Mouse (Mus musculus) embryonic facial prominence, embryonic 15.5 days (tissue): ENCODE measurements around the gene Gm37240. TPM values are rescaled to one million over a fixed set of nuclear protein-coding genes. Genes with fewer than 3 reads are reported as not detected.

Experiments
- ATAC-seq: fragments of 200-750 bp; cut with Nextera tagmentation; 2 replicates; pipeline ENCODE4 v1.8.0; 2017; ENCODE audit warnings: low read depth, moderate TSS enrichment; ENCODE audit not compliant: insufficient number of reproducible peaks, low FRiP score, low TSS enrichment
- H3K27ac ChIP-seq: fragments of 300-500 bp; sonication (generic); replicated peaks from 2 replicates; pipeline ENCODE4 v1.5.1; 2015; ENCODE audit warnings: mild to moderate bottlenecking, inconsistent platforms
- H3K27me3 ChIP-seq: fragments of 300-500 bp; sonication (generic); 2 replicates; pipeline ENCODE4 v1.6.1; 2015; ENCODE audit warnings: inconsistent platforms
- H3K36me3 ChIP-seq: fragments of 300-500 bp; sonication (generic); 2 replicates; pipeline ENCODE4 v1.6.1; 2015; ENCODE audit warnings: mild to moderate bottlenecking, inconsistent platforms
- H3K4me1 ChIP-seq: fragments of 300-500 bp; sonication (generic); 2 replicates; pipeline ENCODE4 v1.6.1; 2015; ENCODE audit warnings: inconsistent platforms
- H3K4me2 ChIP-seq: fragments of 300-500 bp; sonication (generic); replicated peaks from 2 replicates; pipeline ENCODE4 v1.6.1; 2015; ENCODE audit warnings: mild to moderate bottlenecking, inconsistent platforms
- H3K4me3 ChIP-seq: fragments of 300-500 bp; sonication (generic); replicated peaks from 2 replicates; pipeline ENCODE4 v1.5.1; 2015; ENCODE audit warnings: mild to moderate bottlenecking, inconsistent platforms
- H3K9ac ChIP-seq: fragments of 300-500 bp; sonication (generic); 2 replicates; pipeline ENCODE4 v1.6.1; 2015; ENCODE audit warnings: inconsistent platforms
- H3K9me3 ChIP-seq: fragments of 300-500 bp; sonication (generic); replicated peaks from 2 replicates; pipeline ENCODE4 v1.6.1; 2016; ENCODE audit warnings: inconsistent platforms
- WGBS: fragments of 180-500 bp; shearing (Covaris S2); methylation state at CpG from one replicate; pipeline ENCODE4 v1.1.7; 2015; 5-methylcytosine and 5-hydroxymethylcytosine counted together
- polyA plus RNA-seq: library from polyadenylated mRNA; unstranded; fragments of >200 nt; fragmentation: Nextera tagmentation; extraction: Ambion mirVana; gene quantifications from 2 replicates; pipeline ENCODE4 v1.2.1, GENCODE M21; 2015

Gene Gm37240
- polyA plus RNA-seq, 1 experiment from 2014 or later: 12.8 TPM

DNA sequence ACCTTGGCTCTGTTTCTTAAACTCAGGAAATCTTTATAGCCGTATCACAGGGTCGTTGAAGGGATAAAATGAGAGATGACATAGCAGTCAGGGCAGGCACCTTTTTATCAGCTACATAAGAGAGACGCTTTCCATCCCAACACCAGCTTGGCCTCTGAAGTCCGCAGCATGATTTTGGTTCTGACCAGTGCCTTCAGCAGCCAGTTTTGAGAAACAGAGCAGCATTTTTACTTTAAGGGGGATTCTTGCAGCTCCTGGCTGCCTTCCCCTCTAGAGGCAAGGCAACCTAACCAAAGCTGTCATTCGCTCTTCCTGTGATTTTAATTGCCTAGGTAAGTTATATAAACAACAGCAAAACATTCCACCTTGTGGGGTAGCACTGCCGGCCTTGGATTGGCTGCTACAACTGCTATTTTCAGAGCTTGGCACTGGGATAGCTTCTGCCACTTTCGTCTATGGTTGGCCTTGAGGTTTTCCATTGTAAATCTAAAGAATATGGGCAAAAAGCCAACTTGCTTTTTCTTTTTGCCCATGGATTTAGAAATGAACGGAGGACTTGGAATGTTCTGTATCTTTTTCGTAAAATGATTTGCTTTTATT is 674.5 kb downstream of the Gm37240 start:
- Histone ChIP-seq H3K9ac (no peak overlapping the region), H3K4me1 (no peaks in the 10 kb centered on the region), H3K4me2 (no peak overlapping the region), H3K36me3 (no peaks in the 10 kb centered on the region), H3K4me3 (no peak overlapping the region), H3K27ac (no peak overlapping the region), H3K27me3 (no peaks in the 10 kb centered on the region), H3K9me3 (no peaks in the 10 kb centered on the region)
- ATAC-seq: no peak
- WGBS: 62% methylated on average over 9 of the region's 9 CpGs

GRCm38 (mm10) chr3:85209887-85210844 is 677.2 kb downstream of the Gm37240 start:
- no peak overlapping the region for H3K27ac ChIP-seq
- no peak for ATAC-seq
- 58% methylated on average over 17 of the region's 17 CpGs for WGBS

GRCm38 (mm10) chr3:85206475-85206874 is 680.8 kb downstream of the Gm37240 start:
- WGBS: 81% methylated on average over 7 of the region's 7 CpGs

More at GRCm38 (mm10) chr3:85209887-85210844, 677.2 kb downstream of the Gm37240 start:
- Histone ChIP-seq H3K9me3 (no peaks in the 10 kb centered on the region), H3K27me3 (no peaks in the 10 kb centered on the region), H3K4me3 (no peak overlapping the region), H3K4me1 (no peaks in the 10 kb centered on the region), H3K36me3 (no peaks in the 10 kb centered on the region), H3K4me2 (no peak overlapping the region), H3K9ac (no peak overlapping the region)

DNA sequence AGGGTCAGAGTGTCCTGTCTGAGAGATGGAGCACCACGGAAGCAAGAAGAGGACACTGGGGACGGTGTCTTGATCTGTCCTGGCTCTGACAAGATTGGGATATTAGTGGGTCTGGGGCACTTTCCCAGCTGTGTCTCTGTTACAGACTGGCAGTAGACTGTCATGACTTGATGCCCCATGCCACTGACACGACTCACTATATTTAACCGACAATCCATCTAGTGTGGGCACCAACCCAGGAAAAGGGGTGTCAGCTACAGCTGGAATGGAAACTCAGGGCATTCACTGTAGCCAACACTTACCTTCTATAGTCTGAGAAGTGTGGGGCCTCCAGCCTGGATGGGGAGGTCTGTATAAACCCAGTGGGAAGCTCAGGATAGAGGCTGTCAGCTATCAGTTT is 681.4 kb downstream of the Gm37240 start:
- H3K4me3 ChIP-seq: no peak overlapping the region
- no peaks in the 10 kb centered on the region for H3K36me3 ChIP-seq
- 90% methylated on average over 4 of the region's 4 CpGs for WGBS
- no peak overlapping the region for H3K4me2 ChIP-seq
- H3K4me1 ChIP-seq: no peaks in the 10 kb centered on the region
- no peak overlapping the region for H3K27ac ChIP-seq
- no peaks in the 10 kb centered on the region for H3K9me3 ChIP-seq
- no peak for ATAC-seq
- H3K27me3 ChIP-seq: no peaks in the 10 kb centered on the region
- H3K9ac ChIP-seq: no peak overlapping the region

More at GRCm38 (mm10) chr3:85206475-85206874, 680.8 kb downstream of the Gm37240 start:
- Histone ChIP-seq H3K36me3 (no peaks in the 10 kb centered on the region), H3K4me1 (no peaks in the 10 kb centered on the region), H3K9ac (no peak overlapping the region), H3K4me2 (no peak overlapping the region), H3K27me3 (no peaks in the 10 kb centered on the region), H3K27ac (no peak overlapping the region), H3K9me3 (no peaks in the 10 kb centered on the region), H3K4me3 (no peak overlapping the region)
- ATAC-seq: no peak

DNA sequence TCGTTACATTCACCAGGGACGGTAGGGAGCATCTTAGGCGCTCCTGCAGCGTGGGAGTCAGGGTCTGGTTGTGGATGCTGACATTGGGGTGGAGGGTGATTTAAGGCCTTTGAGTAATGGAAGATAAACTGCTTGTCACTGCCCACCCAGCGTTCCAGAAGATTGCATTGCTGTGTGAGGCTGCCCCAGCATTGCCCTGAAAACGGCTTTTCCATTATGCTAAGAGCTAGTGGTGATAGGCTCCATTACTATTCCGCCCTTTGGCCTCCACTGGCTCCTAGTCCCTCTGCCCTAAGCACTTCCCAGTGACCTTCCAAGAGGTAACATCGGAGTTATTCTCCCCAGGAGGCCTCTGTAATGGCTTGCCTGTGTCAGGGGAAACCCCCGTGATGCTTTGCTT is 683.7 kb downstream of the Gm37240 start:
- H3K4me1 ChIP-seq: no peaks in the 10 kb centered on the region
- no peak overlapping the region for H3K4me2 ChIP-seq
- ATAC-seq: no peak
- no peak overlapping the region for H3K4me3 ChIP-seq
- no peaks in the 10 kb centered on the region for H3K36me3 ChIP-seq
- no peak overlapping the region for H3K9ac ChIP-seq
- no peaks in the 10 kb centered on the region for H3K27me3 ChIP-seq
- H3K27ac ChIP-seq: no peak overlapping the region
- 65% methylated on average over 9 of the region's 9 CpGs for WGBS
- no peaks in the 10 kb centered on the region for H3K9me3 ChIP-seq

GRCm38 (mm10) chr3:85202726-85203125 is 684.6 kb downstream of the Gm37240 start:
- no peaks in the 10 kb centered on the region for H3K27me3 ChIP-seq
- no peaks in the 10 kb centered on the region for H3K9me3 ChIP-seq
- 74% methylated on average over 3 of the region's 3 CpGs for WGBS
- no peak overlapping the region for H3K9ac ChIP-seq
- H3K4me3 ChIP-seq: no peak overlapping the region
- H3K4me2 ChIP-seq: no peak overlapping the region
- no peak for ATAC-seq
- no peaks in the 10 kb centered on the region for H3K4me1 ChIP-seq
- H3K27ac ChIP-seq: no peak overlapping the region
- no peaks in the 10 kb centered on the region for H3K36me3 ChIP-seq

GRCm38 (mm10) chr3:85201785-85202184 is 685.5 kb downstream of the Gm37240 start:
- no peaks in the 10 kb centered on the region for H3K9me3 ChIP-seq
- no peaks in the 10 kb centered on the region for H3K4me1 ChIP-seq
- H3K27ac ChIP-seq: no peak overlapping the region
- no peak overlapping the region for H3K9ac ChIP-seq
- H3K4me2 ChIP-seq: no peak overlapping the region
- no peak for ATAC-seq
- no peak overlapping the region for H3K4me3 ChIP-seq
- H3K36me3 ChIP-seq: no peaks in the 10 kb centered on the region
- H3K27me3 ChIP-seq: no peaks in the 10 kb centered on the region
- 89% methylated on average over 4 of the region's 4 CpGs for WGBS

- no peak for ATAC-seq
- H3K4me3 ChIP-seq: no peak overlapping the region
Observed at GRCm38 (mm10) chr3:85198496-85198895, 688.8 kb downstream of the Gm37240 start.

DNA sequence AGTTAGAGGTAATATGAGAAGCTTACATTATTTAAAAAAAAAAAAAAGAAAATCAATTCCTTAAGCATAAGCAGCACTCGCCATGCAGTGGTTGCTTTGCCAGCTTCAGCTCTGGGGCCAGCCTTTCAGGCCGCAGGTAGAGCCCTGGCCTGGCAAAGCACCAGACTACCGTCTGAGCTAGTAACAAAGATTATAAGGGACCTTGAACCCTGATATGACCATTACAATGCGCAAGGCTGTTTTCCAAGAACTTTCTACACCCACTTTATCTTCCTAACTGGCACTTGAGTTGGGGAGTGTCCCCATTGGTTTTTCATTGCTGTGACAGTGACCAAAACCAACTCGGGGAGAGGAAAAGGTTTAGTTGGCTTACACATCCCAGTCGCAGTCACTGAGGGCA is 690.2 kb downstream of the Gm37240 start:
- no peak overlapping the region for H3K4me2 ChIP-seq
- H3K9ac ChIP-seq: no peak overlapping the region
- H3K9me3 ChIP-seq: no peaks in the 10 kb centered on the region
- no peak overlapping the region for H3K4me3 ChIP-seq
- H3K4me1 ChIP-seq: no peaks in the 10 kb centered on the region
- 71% methylated on average over 6 of the region's 6 CpGs for WGBS
- ATAC-seq: no peak
- H3K27ac ChIP-seq: no peak overlapping the region
- H3K27me3 ChIP-seq: no peaks in the 10 kb centered on the region
- H3K36me3 ChIP-seq: no peaks in the 10 kb centered on the region

More at GRCm38 (mm10) chr3:85198496-85198895, 688.8 kb downstream of the Gm37240 start:
- 87% methylated on average over 3 of the region's 3 CpGs for WGBS
- Histone ChIP-seq H3K9me3 (no peaks in the 10 kb centered on the region), H3K36me3 (no peaks in the 10 kb centered on the region), H3K27ac (no peak overlapping the region), H3K27me3 (no peaks in the 10 kb centered on the region), H3K9ac (no peak overlapping the region), H3K4me2 (no peak overlapping the region), H3K4me1 (no peaks in the 10 kb centered on the region)

DNA sequence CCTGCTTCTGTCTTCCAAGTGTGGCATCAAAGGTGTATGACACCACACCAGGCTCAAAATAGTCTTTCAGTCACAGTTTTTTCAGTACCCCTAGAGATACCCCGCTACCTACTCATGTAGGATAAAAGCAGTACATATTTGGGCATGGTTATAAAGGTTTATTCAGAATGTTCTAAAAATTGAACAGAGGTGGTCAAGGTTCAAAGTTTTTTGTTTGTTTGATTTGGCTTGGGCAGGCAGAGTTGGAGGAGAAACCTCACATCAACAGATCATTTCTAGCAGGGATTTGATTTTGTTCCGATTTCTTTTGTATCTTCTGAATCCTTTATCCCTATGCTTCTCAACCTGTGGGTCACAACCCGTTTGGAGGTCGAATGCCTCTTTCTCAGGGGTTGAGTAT is 690.7 kb downstream of the Gm37240 start:
- no peak for ATAC-seq
- Histone ChIP-seq H3K4me3 (no peak overlapping the region), H3K9ac (no peak overlapping the region), H3K27ac (no peak overlapping the region), H3K9me3 (no peaks in the 10 kb centered on the region), H3K36me3 (no peaks in the 10 kb centered on the region), H3K4me1 (no peaks in the 10 kb centered on the region), H3K27me3 (no peaks in the 10 kb centered on the region), H3K4me2 (no peak overlapping the region)
- 68% methylated on average over 4 of the region's 4 CpGs for WGBS

DNA sequence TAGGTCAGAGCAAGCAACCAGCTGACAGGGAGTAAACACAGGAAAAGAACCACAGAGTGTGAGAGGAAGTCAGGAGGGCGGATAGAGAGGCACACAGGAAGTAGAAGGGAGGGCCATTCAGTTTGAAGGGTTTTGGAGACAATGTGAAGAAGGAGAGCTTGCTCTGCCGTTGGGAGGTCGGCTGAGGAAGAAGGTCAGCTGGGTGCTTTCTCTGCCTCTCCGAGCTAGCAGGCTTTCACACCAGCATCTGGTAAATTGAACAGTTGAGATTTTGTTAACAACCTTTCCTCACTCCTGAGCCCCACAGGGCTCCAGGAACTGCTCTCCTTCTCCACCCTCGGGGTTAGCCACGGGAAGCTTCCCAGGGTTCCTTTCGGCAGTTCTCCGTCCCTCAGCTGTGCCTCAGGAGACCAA is 692.2 kb downstream of the Gm37240 start:
- Histone ChIP-seq H3K4me3 (peak overlapping the region; percentile 16; the same call in 1 of the 2 replicates), H3K36me3 (no peaks in the 10 kb centered on the region), H3K4me2 (peak overlapping the region; percentile 13; the same call in 1 of the 2 replicates), H3K9ac (no peak overlapping the region), H3K27me3 (no peaks in the 10 kb centered on the region), H3K4me1 (no peaks in the 10 kb centered on the region), H3K9me3 (no peaks in the 10 kb centered on the region), H3K27ac (no peak overlapping the region)
- 55% methylated on average over 8 of the region's 8 CpGs for WGBS
- no peak for ATAC-seq
